Mouse (Mus musculus): ENCODE measurements around the gene Prickle3. TPM values are rescaled to one million over a fixed set of nuclear protein-coding genes. Genes with fewer than 3 reads are reported as not detected.

The Prickle3 gene
- total RNA-seq (2021) = 1 to 10 TPM; 1.5 TPM
- long read RNA-seq, partial matches to known transcripts = 0 of 2 reads
- long read RNA-seq, other reads (novel, unspliced or antisense) = 0 of 2 reads

- no peak for DNase-seq (ENCODE audit: low spot score in 2 of 2)
These were observed at the start of gene Prickle3 for GRCm38 (mm10) chrX:7657221-7657639. Prickle3 (plus strand) TSS chrX:7657260.

GRCm38 (mm10) chrX:7610035-7610434 is 47.0 kb upstream of the Prickle3 start:
- DNase-seq (ENCODE audit: low spot score in 2 of 2) = no peak

- peak in 1 of 2 experiments; percentile 23 for DNase-seq (ENCODE audit: low spot score in 2 of 2)
These were observed 46.4 kb upstream of the Prickle3 start for GRCm38 (mm10) chrX:7610536-7611258.

- no peak for DNase-seq (ENCODE audit: low spot score in 2 of 2)
These were observed 39.0 kb upstream of the Prickle3 start for GRCm38 (mm10) chrX:7617889-7618551.

- no peak for DNase-seq (ENCODE audit: low spot score in 2 of 2)
These were observed 24.5 kb upstream of the Prickle3 start for GRCm38 (mm10) chrX:7632560-7632959.

GRCm38 (mm10) chrX:7635101-7635500 is 22.0 kb upstream of the Prickle3 start:
- peak in 1 of 2 experiments; percentile 28 for DNase-seq (ENCODE audit: low spot score in 2 of 2)

- peak; percentile 78 to 92 for DNase-seq (ENCODE audit: low spot score in 2 of 2)
These were observed 18.5 kb upstream of the Prickle3 start, which contains the start of gene Syp for GRCm38 (mm10) chrX:7638401-7639091. Syp (plus strand) TSS chrX:7638471.

- peak in 1 of 2 experiments; percentile 49 for DNase-seq (ENCODE audit: low spot score in 2 of 2)
These were observed 17.3 kb upstream of the Prickle3 start for GRCm38 (mm10) chrX:7639536-7640325.

- DNase-seq (ENCODE audit: low spot score in 2 of 2) = no peak
These were observed 16.3 kb upstream of the Prickle3 start for GRCm38 (mm10) chrX:7640785-7641184.

GRCm38 (mm10) chrX:7645349-7645748 is 11.7 kb upstream of the Prickle3 start:
- peak; percentile 48 to 87 for DNase-seq (ENCODE audit: low spot score in 2 of 2)

- DNase-seq (ENCODE audit: low spot score in 2 of 2) = peak in 1 of 2 experiments; percentile 71
These were observed 8.3 kb upstream of the Prickle3 start for GRCm38 (mm10) chrX:7648671-7649304.

- DNase-seq (ENCODE audit: low spot score in 2 of 2) = no peak
These were observed 1.1 kb downstream of the Prickle3 start for GRCm38 (mm10) chrX:7658031-7658784.

GRCm38 (mm10) chrX:7658785-7659589 is 1.9 kb downstream of the Prickle3 start:
- DNase-seq (ENCODE audit: low spot score in 2 of 2) = no peak

- no peak for DNase-seq (ENCODE audit: low spot score in 2 of 2)
These were observed 4.0 kb downstream of the Prickle3 start for GRCm38 (mm10) chrX:7661086-7661485.

GRCm38 (mm10) chrX:7662936-7663335 is 5.9 kb downstream of the Prickle3 start:
- DNase-seq (ENCODE audit: low spot score in 2 of 2) = no peak

GRCm38 (mm10) chrX:7664791-7665190 is 7.7 kb downstream of the Prickle3 start:
- no peak for DNase-seq (ENCODE audit: low spot score in 2 of 2)

GRCm38 (mm10) chrX:7665739-7666502 is 8.9 kb downstream of the Prickle3 start:
- DNase-seq (ENCODE audit: low spot score in 2 of 2) = no peak

GRCm38 (mm10) chrX:7670390-7670881 is 13.4 kb downstream of the Prickle3 start:
- DNase-seq (ENCODE audit: low spot score in 2 of 2) = no peak
